Mouse (Mus musculus): ENCODE data around the gene Fbln2. TPM values are rescaled to one million over a fixed set of nuclear protein-coding genes. Genes with fewer than 3 reads are reported as not detected.

Gene Fbln2
- polyA plus RNA-seq, 1 experiment: 2.4 TPM

DNA sequence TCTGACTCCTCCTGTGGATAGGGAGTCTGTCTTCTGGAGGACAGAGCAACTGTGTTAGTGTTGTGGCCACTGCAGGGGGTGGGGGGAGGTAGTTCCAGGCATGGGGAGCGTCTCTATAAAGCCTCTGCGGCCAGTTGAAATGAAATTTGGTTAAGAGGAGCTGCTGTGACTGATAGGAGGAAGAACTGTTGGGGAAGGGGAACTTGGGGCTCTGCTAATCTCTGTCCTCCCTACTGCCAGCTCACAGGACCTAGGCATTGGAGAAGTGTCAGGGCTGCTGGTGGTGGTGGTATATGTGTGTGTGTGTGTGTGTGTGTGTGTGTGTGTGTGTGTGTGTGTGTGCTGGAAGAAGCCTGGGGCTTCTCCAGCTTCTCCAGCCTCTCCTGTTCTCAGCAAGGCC lies 25.0 kb downstream of the Fbln2 start:
- TF ChIP-seq CTCF (IDR thresholded peaks at IDR 0.05; ENCODE audit: control insufficient read depth, insufficient read depth, insufficient replicate concordance, low read depth, low read length) (no peak), POLR2A (IDR thresholded peaks at IDR 0.05; ENCODE audit: control insufficient read depth, low read depth, low read length) (no peak)
- Histone ChIP-seq H3K27ac (ENCODE audit: control insufficient read depth, insufficient read depth, low read depth, low read length) (no peak overlapping the region), H3K4me1 (ENCODE audit: control insufficient read depth, insufficient read depth, low read length) (no peaks in the 10 kb centered on the region), H3K27me3 (ENCODE audit: control insufficient read depth, insufficient read depth, low read length) (no peaks in the 10 kb centered on the region), H3K36me3 (ENCODE audit: control insufficient read depth, insufficient read depth, low read length) (no peaks in the 10 kb centered on the region), H3K4me3 (ENCODE audit: control insufficient read depth, low read depth, low read length) (no peak overlapping the region)

DNA sequence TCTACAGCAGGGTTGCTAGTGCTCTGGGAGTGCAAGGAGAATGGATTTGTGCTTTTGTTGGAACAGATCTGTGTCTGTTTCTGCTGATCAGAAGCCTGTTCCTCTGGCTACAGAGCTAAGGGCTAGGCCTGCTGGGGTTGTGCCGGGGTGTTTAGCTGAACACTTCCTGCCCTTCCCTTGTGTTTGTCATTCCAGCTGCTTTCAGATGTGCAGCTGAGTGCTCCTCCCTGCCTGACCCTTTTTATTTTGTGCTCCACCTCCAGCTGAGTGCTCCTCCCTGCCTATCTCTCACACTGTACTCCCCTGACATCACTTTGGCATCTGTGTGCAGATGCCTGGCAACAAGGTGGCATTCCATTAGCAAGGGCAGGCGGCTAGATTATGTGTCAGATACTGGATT lies 28.3 kb downstream of the Fbln2 start:
- H3K4me1 ChIP-seq (ENCODE audit: control insufficient read depth, insufficient read depth, low read length): peaks cover 3% of the 10 kb centered on the region; the same call in 1 of the 2 replicates
- H3K4me3 ChIP-seq (ENCODE audit: control insufficient read depth, low read depth, low read length): no peak overlapping the region
- no peaks in the 10 kb centered on the region for H3K27me3 ChIP-seq (ENCODE audit: control insufficient read depth, insufficient read depth, low read length)
- no peak overlapping the region for H3K27ac ChIP-seq (ENCODE audit: control insufficient read depth, insufficient read depth, low read depth, low read length)
- no peaks in the 10 kb centered on the region for H3K36me3 ChIP-seq (ENCODE audit: control insufficient read depth, insufficient read depth, low read length)
- TF ChIP-seq CTCF (IDR thresholded peaks at IDR 0.05; ENCODE audit: control insufficient read depth, insufficient read depth, insufficient replicate concordance, low read depth, low read length) (no peak), POLR2A (IDR thresholded peaks at IDR 0.05; ENCODE audit: control insufficient read depth, low read depth, low read length) (no peak)

DNA sequence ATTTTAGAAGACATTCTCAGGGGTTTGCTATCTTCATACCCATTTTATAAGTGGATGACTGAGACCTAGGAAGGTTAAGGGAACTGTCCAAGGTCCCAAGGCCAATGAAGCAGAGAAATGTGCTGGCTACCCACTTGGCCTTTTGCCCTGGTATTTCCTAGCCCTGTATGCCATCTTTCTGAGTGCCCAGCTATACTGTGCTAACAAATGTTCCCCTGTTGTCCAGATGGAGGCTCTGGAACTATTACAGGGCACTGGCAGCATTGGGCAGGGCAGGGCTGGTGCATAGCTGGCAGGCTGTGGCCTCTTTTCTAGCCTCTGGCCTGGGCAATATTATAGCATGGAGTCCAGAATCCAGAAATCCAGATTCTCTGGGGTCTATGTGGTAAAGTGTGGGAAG lies 28.7 kb downstream of the Fbln2 start:
- Histone ChIP-seq H3K27ac (ENCODE audit: control insufficient read depth, insufficient read depth, low read depth, low read length) (no peak overlapping the region), H3K27me3 (ENCODE audit: control insufficient read depth, insufficient read depth, low read length) (no peaks in the 10 kb centered on the region), H3K4me1 (ENCODE audit: control insufficient read depth, insufficient read depth, low read length) (peaks cover 3% of the 10 kb centered on the region; the same call in 1 of the 2 replicates), H3K4me3 (ENCODE audit: control insufficient read depth, low read depth, low read length) (no peak overlapping the region), H3K36me3 (ENCODE audit: control insufficient read depth, insufficient read depth, low read length) (no peaks in the 10 kb centered on the region)
- TF ChIP-seq POLR2A (IDR thresholded peaks at IDR 0.05; ENCODE audit: control insufficient read depth, low read depth, low read length): no peak
- TF ChIP-seq CTCF (IDR thresholded peaks at IDR 0.05; ENCODE audit: control insufficient read depth, insufficient read depth, insufficient replicate concordance, low read depth, low read length): no peak

DNA sequence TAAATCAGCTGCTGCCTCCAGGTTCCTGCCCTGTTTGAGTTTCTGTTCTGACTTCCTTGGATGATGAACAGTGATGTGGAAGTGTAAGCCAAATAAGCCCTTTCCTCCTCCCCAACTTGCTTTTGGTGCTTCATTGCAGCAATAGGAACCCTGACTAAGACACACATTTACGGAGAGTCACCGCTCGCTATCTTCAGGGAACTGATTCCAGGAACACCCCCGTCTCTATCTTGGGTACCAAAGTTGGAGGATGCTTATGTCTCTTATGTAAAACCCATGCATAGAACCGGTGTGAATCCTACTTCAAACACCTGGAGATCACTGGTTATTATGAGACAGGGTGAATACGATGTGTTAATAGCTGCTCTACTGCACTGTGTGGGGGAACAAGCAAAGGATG lies 31.1 kb downstream of the Fbln2 start:
- Histone ChIP-seq H3K4me1 (ENCODE audit: control insufficient read depth, insufficient read depth, low read length) (peaks cover 3% of the 10 kb centered on the region; the same call in 1 of the 2 replicates), H3K27me3 (ENCODE audit: control insufficient read depth, insufficient read depth, low read length) (no peaks in the 10 kb centered on the region), H3K4me3 (ENCODE audit: control insufficient read depth, low read depth, low read length) (no peak overlapping the region), H3K27ac (ENCODE audit: control insufficient read depth, insufficient read depth, low read depth, low read length) (no peak overlapping the region), H3K36me3 (ENCODE audit: control insufficient read depth, insufficient read depth, low read length) (no peaks in the 10 kb centered on the region)
- TF ChIP-seq CTCF (IDR thresholded peaks at IDR 0.05; ENCODE audit: control insufficient read depth, insufficient read depth, insufficient replicate concordance, low read depth, low read length) (no peak), POLR2A (IDR thresholded peaks at IDR 0.05; ENCODE audit: control insufficient read depth, low read depth, low read length) (no peak)

DNA sequence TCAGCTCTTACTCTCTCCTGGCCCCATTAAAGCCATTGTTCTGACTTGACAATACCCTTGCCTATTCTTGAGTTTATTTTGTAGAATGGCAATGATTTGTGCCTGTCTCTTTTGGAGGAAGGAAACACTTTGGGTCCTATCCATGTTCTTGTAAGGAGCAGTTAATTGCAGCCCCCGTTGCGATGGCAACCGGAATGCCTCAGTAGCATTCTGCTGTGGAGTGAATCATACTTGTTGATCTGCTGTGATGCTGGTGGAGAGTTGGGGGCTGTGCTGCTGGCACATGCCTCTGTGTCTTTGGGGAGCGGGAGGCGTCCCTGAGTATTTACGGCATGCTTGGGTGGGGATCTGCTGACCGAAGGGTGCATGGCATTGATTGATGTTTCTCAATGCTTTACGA lies 32.1 kb downstream of the Fbln2 start:
- no peak overlapping the region for H3K27ac ChIP-seq (ENCODE audit: control insufficient read depth, insufficient read depth, low read depth, low read length)
- no peak overlapping the region for H3K4me3 ChIP-seq (ENCODE audit: control insufficient read depth, low read depth, low read length)
- H3K27me3 ChIP-seq (ENCODE audit: control insufficient read depth, insufficient read depth, low read length): no peaks in the 10 kb centered on the region
- no peaks in the 10 kb centered on the region for H3K36me3 ChIP-seq (ENCODE audit: control insufficient read depth, insufficient read depth, low read length)
- no peak for TF ChIP-seq CTCF (IDR thresholded peaks at IDR 0.05; ENCODE audit: control insufficient read depth, insufficient read depth, insufficient replicate concordance, low read depth, low read length)
- no peak for TF ChIP-seq POLR2A (IDR thresholded peaks at IDR 0.05; ENCODE audit: control insufficient read depth, low read depth, low read length)
- H3K4me1 ChIP-seq (ENCODE audit: control insufficient read depth, insufficient read depth, low read length): peaks cover 3% of the 10 kb centered on the region; the same call in 1 of the 2 replicates

DNA sequence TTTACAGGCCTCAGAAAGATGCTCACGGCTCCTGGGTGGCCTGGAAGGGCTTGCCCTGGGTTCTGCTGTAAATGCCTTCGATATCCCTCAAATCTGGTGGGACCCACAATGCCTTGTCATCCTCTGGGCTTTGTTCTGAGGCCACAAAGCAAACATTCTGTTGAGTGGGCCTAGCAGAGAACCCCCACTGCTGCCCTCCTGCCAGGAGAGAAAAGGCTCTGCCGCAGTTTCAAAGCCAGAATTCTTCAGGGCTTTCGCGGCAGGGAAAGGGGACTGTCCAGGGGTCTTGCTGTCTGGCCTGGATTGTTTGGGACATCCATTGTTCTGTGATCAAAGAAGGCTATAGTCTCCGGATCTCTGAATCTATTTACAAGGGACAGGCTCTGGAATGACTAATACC lies 33.1 kb downstream of the Fbln2 start:
- TF ChIP-seq CTCF (IDR thresholded peaks at IDR 0.05; ENCODE audit: control insufficient read depth, insufficient read depth, insufficient replicate concordance, low read depth, low read length) (no peak), POLR2A (IDR thresholded peaks at IDR 0.05; ENCODE audit: control insufficient read depth, low read depth, low read length) (no peak)
- Histone ChIP-seq H3K4me1 (ENCODE audit: control insufficient read depth, insufficient read depth, low read length) (peaks cover 3% of the 10 kb centered on the region; the same call in 1 of the 2 replicates), H3K27me3 (ENCODE audit: control insufficient read depth, insufficient read depth, low read length) (no peaks in the 10 kb centered on the region), H3K27ac (ENCODE audit: control insufficient read depth, insufficient read depth, low read depth, low read length) (no peak overlapping the region), H3K4me3 (ENCODE audit: control insufficient read depth, low read depth, low read length) (no peak overlapping the region), H3K36me3 (ENCODE audit: control insufficient read depth, insufficient read depth, low read length) (no peaks in the 10 kb centered on the region)

DNA sequence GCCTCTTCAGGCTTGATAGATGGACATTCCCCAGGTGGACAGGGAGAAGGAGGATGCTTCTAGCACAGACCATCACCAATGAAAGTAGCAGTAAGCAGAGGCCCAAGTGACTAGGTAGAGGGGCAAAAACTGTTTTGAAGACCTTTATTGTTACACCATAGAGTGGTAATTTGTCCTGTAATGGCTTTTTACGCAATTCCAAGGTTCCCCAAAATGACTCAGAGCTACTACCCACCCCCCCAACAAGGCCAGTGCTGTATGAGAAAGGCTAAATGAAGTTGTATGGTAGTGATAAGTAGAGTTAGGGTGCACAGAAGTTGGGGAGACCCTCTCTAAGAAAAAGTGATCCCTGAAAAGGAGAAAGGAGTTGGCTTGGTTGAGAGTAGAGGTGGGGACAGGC lies 35.1 kb downstream of the Fbln2 start:
- no peak overlapping the region for H3K27ac ChIP-seq (ENCODE audit: control insufficient read depth, insufficient read depth, low read depth, low read length)

DNA sequence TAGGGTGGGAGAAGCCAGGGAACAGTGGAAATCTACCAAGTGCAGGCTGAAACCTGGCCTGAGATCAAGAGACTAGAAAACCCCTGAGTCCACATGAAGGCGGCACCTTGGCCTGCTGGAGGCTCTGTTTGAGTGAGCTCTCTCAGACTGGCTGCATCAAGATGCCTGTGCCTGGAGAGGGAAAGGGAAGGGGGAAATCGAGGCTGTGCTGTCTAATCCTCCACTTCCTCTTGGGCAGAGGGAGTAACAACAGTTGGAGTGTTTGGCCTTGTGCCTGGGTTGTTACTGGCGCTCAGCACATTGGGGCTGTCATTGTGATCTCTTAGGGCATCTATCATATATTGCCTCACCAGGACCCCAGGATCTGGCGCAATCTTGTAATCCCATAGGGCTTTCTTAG lies 36.4 kb downstream of the Fbln2 start:
- Histone ChIP-seq H3K4me3 (ENCODE audit: control insufficient read depth, low read depth, low read length) (no peak overlapping the region), H3K36me3 (ENCODE audit: control insufficient read depth, insufficient read depth, low read length) (no peaks in the 10 kb centered on the region), H3K27ac (ENCODE audit: control insufficient read depth, insufficient read depth, low read depth, low read length) (no peak overlapping the region), H3K27me3 (ENCODE audit: control insufficient read depth, insufficient read depth, low read length) (no peaks in the 10 kb centered on the region), H3K4me1 (ENCODE audit: control insufficient read depth, insufficient read depth, low read length) (peaks cover 3% of the 10 kb centered on the region; the same call in 1 of the 2 replicates)
- TF ChIP-seq CTCF (IDR thresholded peaks at IDR 0.05; ENCODE audit: control insufficient read depth, insufficient read depth, insufficient replicate concordance, low read depth, low read length) (no peak), POLR2A (IDR thresholded peaks at IDR 0.05; ENCODE audit: control insufficient read depth, low read depth, low read length) (no peak)

More for the DNA sequence above, 35.1 kb downstream of the Fbln2 start:
- no peak for TF ChIP-seq POLR2A (IDR thresholded peaks at IDR 0.05; ENCODE audit: control insufficient read depth, low read depth, low read length)
- no peak for TF ChIP-seq CTCF (IDR thresholded peaks at IDR 0.05; ENCODE audit: control insufficient read depth, insufficient read depth, insufficient replicate concordance, low read depth, low read length)
- Histone ChIP-seq H3K4me3 (ENCODE audit: control insufficient read depth, low read depth, low read length) (no peak overlapping the region), H3K27me3 (ENCODE audit: control insufficient read depth, insufficient read depth, low read length) (no peaks in the 10 kb centered on the region), H3K36me3 (ENCODE audit: control insufficient read depth, insufficient read depth, low read length) (no peaks in the 10 kb centered on the region), H3K4me1 (ENCODE audit: control insufficient read depth, insufficient read depth, low read length) (peaks cover 3% of the 10 kb centered on the region; the same call in 1 of the 2 replicates)
